Mouse (Mus musculus): ENCODE data around the gene Cyp11a1. TPM values are rescaled to one million over a fixed set of nuclear protein-coding genes. Genes with fewer than 3 reads are reported as not detected.

Cyp11a1 gene
- polyA plus RNA-seq, 1 experiment, result 0.04 TPM

GRCm38 (mm10) chr9:57965281-57966185, 40.7 kb upstream of the Cyp11a1 start:
- no peaks in the 10 kb centered on the region for H3K79me3 ChIP-seq (ENCODE audit: low read depth)
- no peaks in the 10 kb centered on the region for H3K27me3 ChIP-seq (ENCODE audit: control insufficient read depth, insufficient read depth, insufficient read length)
- peaks cover 10% of the 10 kb centered on the region for H3K36me3 ChIP-seq (ENCODE audit: control insufficient read depth, insufficient read depth)
- TF ChIP-seq USF1 (IDR thresholded peaks at IDR 0.05; ENCODE audit: low read depth), result no peak
- TF ChIP-seq CTCF (IDR thresholded peaks at IDR 0.05; ENCODE audit: control insufficient read depth, insufficient read depth, insufficient read length), result no peak
- no peak for TF ChIP-seq MAX (IDR thresholded peaks at IDR 0.05)
- no peak for TF ChIP-seq MYOG (IDR thresholded peaks at IDR 0.05; ENCODE audit: control insufficient read depth, extremely low read depth, insufficient read length)
- TF ChIP-seq CEBPB (IDR thresholded peaks at IDR 0.05; ENCODE audit: low read depth), result no peak
- no peak for TF ChIP-seq MYOD1 (IDR thresholded peaks at IDR 0.05; ENCODE audit: control insufficient read depth, insufficient read length, low read depth)
- no peak for TF ChIP-seq FOSL1 (IDR thresholded peaks at IDR 0.05; ENCODE audit: insufficient read depth, low read length, poor library complexity, severe bottlenecking)
- no peak overlapping the region for H3ac ChIP-seq (ENCODE audit: control insufficient read depth, insufficient read length, low read depth)
- no peak overlapping the region for H3K4me3 ChIP-seq (ENCODE audit: insufficient read depth, poor library complexity, severe bottlenecking)
- H3K79me2 ChIP-seq (ENCODE audit: control insufficient read depth, insufficient read depth), result no peaks in the 10 kb centered on the region

GRCm38 (mm10) chr9:57967237-57967960, 38.8 kb upstream of the Cyp11a1 start:
- Histone ChIP-seq H3ac (ENCODE audit: control insufficient read depth, insufficient read length, low read depth) (no peak overlapping the region), H3K36me3 (ENCODE audit: control insufficient read depth, insufficient read depth) (no peaks in the 10 kb centered on the region), H3K79me3 (ENCODE audit: low read depth) (no peaks in the 10 kb centered on the region), H3K27me3 (ENCODE audit: control insufficient read depth, insufficient read depth, insufficient read length) (no peaks in the 10 kb centered on the region), H3K4me3 (ENCODE audit: insufficient read depth, poor library complexity, severe bottlenecking) (no peak overlapping the region), H3K79me2 (ENCODE audit: control insufficient read depth, insufficient read depth) (no peaks in the 10 kb centered on the region)
- TF ChIP-seq MAX (IDR thresholded peaks at IDR 0.05), result no peak
- no peak for TF ChIP-seq FOSL1 (IDR thresholded peaks at IDR 0.05; ENCODE audit: insufficient read depth, low read length, poor library complexity, severe bottlenecking)
- TF ChIP-seq CTCF (IDR thresholded peaks at IDR 0.05; ENCODE audit: control insufficient read depth, insufficient read depth, insufficient read length), result no peak
- no peak for TF ChIP-seq USF1 (IDR thresholded peaks at IDR 0.05; ENCODE audit: low read depth)
- TF ChIP-seq MYOD1 (IDR thresholded peaks at IDR 0.05; ENCODE audit: control insufficient read depth, insufficient read length, low read depth), result no peak
- no peak for TF ChIP-seq MYOG (IDR thresholded peaks at IDR 0.05; ENCODE audit: control insufficient read depth, extremely low read depth, insufficient read length)
- TF ChIP-seq CEBPB (IDR thresholded peaks at IDR 0.05; ENCODE audit: low read depth), result no peak

DNA sequence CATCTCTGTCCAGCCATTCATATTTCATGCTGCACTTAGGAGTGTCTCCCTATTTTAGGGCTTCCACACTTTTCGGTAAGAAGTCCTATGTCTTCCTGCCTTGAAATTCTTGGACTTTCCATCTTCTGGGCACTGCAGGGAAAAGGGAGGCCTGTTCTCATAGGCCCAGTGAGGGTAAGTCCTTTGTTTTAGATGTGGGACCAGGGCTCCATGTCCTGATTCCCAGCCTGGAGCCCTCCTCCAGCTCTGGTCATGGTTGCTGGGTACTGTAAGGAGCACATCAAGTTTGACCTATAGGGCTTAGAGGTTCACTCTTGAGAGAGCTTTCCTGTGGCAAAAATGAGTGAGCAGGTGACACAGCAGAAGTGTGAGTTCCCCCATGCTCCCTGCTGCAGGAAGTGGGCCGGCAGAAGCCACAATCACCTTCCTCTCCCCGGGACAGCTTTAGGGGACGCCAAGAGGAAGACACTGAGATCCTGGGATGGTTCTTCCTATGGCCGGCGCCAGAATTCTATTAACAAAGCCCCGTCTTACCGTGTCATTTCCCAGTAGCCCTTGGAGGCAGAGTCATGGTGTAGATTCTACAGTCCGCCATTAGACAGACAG, 37.9 kb upstream of the Cyp11a1 start:
- Histone ChIP-seq H3K27me3 (ENCODE audit: control insufficient read depth, insufficient read depth, insufficient read length) (no peaks in the 10 kb centered on the region), H3K79me2 (ENCODE audit: control insufficient read depth, insufficient read depth) (no peaks in the 10 kb centered on the region), H3K36me3 (ENCODE audit: control insufficient read depth, insufficient read depth) (no peaks in the 10 kb centered on the region), H3K4me3 (ENCODE audit: insufficient read depth, poor library complexity, severe bottlenecking) (no peak overlapping the region), H3K79me3 (ENCODE audit: low read depth) (no peaks in the 10 kb centered on the region), H3ac (ENCODE audit: control insufficient read depth, insufficient read length, low read depth) (no peak overlapping the region)
- TF ChIP-seq CEBPB (IDR thresholded peaks at IDR 0.05; ENCODE audit: low read depth) (no peak), MYOD1 (IDR thresholded peaks at IDR 0.05; ENCODE audit: control insufficient read depth, insufficient read length, low read depth) (no peak), MYOG (IDR thresholded peaks at IDR 0.05; ENCODE audit: control insufficient read depth, extremely low read depth, insufficient read length) (no peak), CTCF (IDR thresholded peaks at IDR 0.05; ENCODE audit: control insufficient read depth, insufficient read depth, insufficient read length) (no peak), USF1 (IDR thresholded peaks at IDR 0.05; ENCODE audit: low read depth) (no peak), FOSL1 (IDR thresholded peaks at IDR 0.05; ENCODE audit: insufficient read depth, low read length, poor library complexity, severe bottlenecking) (no peak), MAX (IDR thresholded peaks at IDR 0.05) (no peak)

DNA sequence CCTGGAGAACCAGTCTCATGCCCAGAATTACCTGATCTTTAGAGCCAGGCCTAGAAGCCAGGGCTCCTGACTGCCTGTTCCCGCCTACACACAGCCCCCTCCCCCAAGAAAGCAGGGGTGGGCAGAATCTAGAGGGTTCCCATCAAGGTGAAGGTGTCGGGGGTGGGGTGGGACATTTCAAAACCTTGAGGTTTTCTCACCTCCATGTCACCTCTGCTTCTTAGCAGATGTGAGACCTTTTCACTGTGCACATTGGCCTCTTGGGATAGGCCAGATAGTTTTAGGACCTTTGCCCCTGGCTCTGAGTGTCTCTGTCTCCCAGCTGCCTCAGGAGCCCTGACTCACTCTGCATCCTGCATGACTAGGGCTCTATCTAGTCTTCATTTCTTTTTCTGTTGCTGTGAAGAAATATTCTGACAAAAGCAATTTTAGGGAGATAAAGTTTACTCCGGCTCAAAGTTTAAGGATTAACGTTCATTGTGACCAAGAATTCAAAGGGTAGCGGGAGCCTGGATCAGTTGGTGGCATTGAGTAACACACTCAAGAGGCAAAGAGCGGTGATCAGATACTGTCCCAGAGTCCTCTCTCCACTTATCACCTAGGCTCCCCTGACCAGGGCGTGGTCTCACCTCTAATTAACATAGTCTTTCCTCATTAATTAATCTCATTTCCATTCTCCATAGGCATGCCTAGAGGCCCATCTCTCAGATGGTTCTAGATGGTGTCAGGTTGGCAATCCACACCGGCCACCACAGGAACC, 37.2 kb upstream of the Cyp11a1 start:
- H3K4me3 ChIP-seq (ENCODE audit: insufficient read depth, poor library complexity, severe bottlenecking), result no peak overlapping the region
- H3K79me2 ChIP-seq (ENCODE audit: control insufficient read depth, insufficient read depth), result no peaks in the 10 kb centered on the region
- no peaks in the 10 kb centered on the region for H3K27me3 ChIP-seq (ENCODE audit: control insufficient read depth, insufficient read depth, insufficient read length)
- H3K36me3 ChIP-seq (ENCODE audit: control insufficient read depth, insufficient read depth), result no peaks in the 10 kb centered on the region
- no peak overlapping the region for H3ac ChIP-seq (ENCODE audit: control insufficient read depth, insufficient read length, low read depth)
- H3K79me3 ChIP-seq (ENCODE audit: low read depth), result no peaks in the 10 kb centered on the region
- TF ChIP-seq CTCF (IDR thresholded peaks at IDR 0.05; ENCODE audit: control insufficient read depth, insufficient read depth, insufficient read length) (no peak), USF1 (IDR thresholded peaks at IDR 0.05; ENCODE audit: low read depth) (no peak), MAX (IDR thresholded peaks at IDR 0.05) (no peak), MYOD1 (IDR thresholded peaks at IDR 0.05; ENCODE audit: control insufficient read depth, insufficient read length, low read depth) (no peak), MYOG (IDR thresholded peaks at IDR 0.05; ENCODE audit: control insufficient read depth, extremely low read depth, insufficient read length) (no peak), CEBPB (IDR thresholded peaks at IDR 0.05; ENCODE audit: low read depth) (no peak), FOSL1 (IDR thresholded peaks at IDR 0.05; ENCODE audit: insufficient read depth, low read length, poor library complexity, severe bottlenecking) (no peak)

Measured in C2C12 (cell line).